Mouse (Mus musculus): ENCODE measurements around the gene Gm11541. TPM values are rescaled to one million over a fixed set of nuclear protein-coding genes. Genes with fewer than 3 reads are reported as not detected.

Gene Gm11541
- not detected for polyA plus RNA-seq (2017; shearing (Covaris generic))

DNA sequence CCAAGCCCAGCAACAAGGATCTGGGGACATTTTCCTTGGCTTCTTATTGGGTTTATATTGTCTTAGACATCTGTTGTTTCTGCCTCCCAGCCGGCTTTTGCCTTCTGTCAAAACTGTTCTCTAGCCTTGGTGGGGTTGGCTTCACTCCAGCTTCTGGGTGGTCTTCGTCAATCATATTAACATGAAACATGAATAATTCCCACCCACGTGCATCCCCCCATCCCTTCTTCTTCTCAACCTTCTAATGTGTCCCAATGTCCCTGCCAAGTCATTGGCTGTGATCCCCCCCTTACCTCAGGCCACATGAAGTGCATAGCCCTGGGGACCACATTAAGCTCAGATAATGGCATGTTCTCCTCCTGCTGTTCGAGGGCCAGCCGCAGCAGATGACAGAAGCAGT is at the start of gene Gm11541:
TSS of gene Gm11541 (minus strand) at position 28 of the 400 bp plus-strand sequence.

DNA sequence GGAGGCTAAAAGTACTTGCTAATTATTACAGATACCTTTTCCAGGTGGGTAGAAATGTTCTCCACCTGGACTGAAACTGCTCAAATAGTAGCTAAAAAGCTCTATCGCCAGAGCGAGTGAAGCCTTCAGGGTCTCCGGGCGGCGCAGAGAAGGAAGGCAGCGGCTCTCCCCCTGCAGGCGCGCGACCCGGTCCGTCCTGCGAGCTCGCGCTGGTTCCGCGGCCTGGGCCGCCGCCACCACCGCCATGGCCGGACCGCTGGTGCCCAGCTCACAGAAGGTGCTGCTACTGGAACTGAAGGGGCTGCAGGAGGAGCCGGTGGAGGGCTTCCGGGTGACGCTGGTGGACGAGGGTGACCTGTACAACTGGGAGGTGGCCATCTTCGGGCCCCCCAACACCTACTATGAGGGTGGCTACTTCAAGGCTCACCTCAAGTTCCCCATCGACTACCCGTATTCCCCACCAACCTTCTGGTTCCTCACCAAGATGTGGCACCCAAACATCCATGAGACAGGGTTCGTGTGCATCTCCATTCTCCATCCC is 37.5 kb upstream of the Gm11541 start, which contains the start of gene Cdc34b:
TSS of gene Cdc34b (plus strand) at position 51 of the 541 bp plus-strand sequence.

DNA sequence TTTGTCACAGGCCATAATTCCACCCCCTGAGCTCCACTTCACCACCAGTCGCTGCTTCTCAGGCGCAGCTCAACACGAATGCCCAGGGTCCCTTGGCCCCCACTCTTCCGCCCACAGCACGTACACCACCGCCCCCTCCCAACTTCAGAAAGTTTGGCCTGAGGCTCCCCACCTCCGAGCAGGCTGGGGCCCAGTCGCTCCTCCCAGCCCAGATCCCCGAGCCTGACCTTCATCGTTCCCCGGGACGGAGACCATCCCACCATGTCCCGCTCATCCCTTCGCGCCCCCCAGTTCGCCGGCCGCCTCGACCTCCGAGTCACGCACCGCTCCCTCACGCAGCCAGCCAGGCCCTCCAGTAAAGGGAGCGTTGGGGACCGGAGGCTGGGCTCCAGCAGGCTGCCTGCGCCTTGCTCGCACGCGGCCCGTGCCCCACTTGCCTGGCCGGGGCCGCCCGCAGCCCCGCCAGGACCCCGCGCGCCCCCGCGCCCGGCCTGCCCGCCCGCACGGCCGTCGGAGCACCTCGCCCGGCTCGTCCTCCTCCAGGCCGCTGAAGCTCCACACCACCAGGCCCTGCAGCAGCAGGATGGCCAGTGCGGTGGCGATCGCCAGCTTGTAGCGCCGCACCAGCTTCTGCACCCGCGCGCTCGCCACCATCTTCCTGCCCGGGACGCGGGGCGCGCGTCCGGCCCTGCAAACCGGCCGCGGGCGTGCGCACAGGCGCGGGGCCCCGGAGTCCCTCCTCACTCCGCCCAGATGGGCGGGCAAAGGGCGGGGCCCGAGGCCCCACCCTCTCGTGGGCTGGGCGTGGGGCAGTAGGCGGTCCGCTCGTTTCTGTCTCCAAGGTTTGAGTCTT is 27.3 kb downstream of the Gm11541 start, which contains the start of gene Xylt2:
TSS of gene Xylt2 (minus strand) at position 762 of the 853 bp plus-strand sequence.

DNA sequence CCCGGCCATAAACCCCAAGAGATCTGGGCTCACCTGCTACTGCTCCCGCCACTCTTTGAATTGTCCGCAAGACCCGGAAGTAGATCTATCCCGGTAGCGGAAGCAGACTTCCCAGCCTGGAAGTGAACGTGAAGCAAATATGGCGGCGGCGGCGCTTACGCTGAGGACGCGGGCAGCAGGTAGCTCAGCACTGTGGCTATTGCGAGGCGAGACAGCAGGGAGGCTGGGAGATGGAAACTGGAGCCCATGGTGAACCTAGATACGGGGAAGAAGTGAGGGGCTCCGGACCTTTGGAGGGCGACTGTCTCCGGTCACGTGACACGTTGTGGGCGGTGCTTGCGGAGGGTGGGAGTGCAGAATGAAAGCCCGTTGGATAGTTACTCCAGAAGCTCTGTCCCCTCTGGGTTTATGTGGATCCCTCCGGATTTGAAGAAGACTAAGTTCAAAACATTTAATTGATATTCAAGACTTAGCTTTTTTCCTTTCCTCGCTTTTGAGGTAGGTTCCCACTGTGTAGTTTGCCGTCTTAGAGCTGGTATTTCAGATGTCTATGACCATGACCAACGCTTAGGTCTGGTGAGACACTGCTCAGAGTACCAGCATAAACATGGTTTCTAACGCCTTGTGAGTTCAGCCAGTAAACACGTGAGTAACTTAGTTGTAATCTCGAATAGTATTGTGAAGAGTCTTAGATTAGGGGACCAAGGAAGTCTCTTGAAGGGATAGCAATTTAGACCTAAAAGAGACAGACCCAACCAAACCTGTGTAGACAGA is 50.4 kb downstream of the Gm11541 start, which contains the start of the genes Mrpl27 and Eme1:
TSS of gene Mrpl27 (plus strand) at position 105 of the 774 bp plus-strand sequence.
TSS of gene Eme1 (minus strand) at position 302 of the 774 bp plus-strand sequence.

Other genes with a start within 250 kb of the Gm11541 start
- 0.04 TPM for gene Cacna1g, start 230.3 kb downstream of the Gm11541 start, polyA plus RNA-seq (2017; shearing (Covaris generic))
- gene Spata20, start 218.3 kb downstream of the Gm11541 start, polyA plus RNA-seq (2017; shearing (Covaris generic)), result not detected
- gene Epn3, start 204.5 kb downstream of the Gm11541 start, polyA plus RNA-seq (2017; shearing (Covaris generic)), result not detected
- gene Mycbpap, start 182.8 kb downstream of the Gm11541 start, polyA plus RNA-seq (2017; shearing (Covaris generic)), result not detected
- gene Rsad1, start 155.2 kb downstream of the Gm11541 start, polyA plus RNA-seq (2017; shearing (Covaris generic)), result 2.2 TPM
- not detected for gene Chad, start 139.5 kb downstream of the Gm11541 start, polyA plus RNA-seq (2017; shearing (Covaris generic))
- gene Acsf2, start 102.6 kb downstream of the Gm11541 start, polyA plus RNA-seq (2017; shearing (Covaris generic)), result 6.8 TPM
- gene Lrrc59, start 74.7 kb downstream of the Gm11541 start, polyA plus RNA-seq (2017; shearing (Covaris generic)), result 66.0 TPM
- 21.9 TPM for gene Mrpl27, start 50.7 kb downstream of the Gm11541 start, polyA plus RNA-seq (2017; shearing (Covaris generic))
- gene Eme1, start 50.5 kb downstream of the Gm11541 start, polyA plus RNA-seq (2017; shearing (Covaris generic)), result 0.40 TPM
- 54.8 TPM for gene Xylt2, start 27.0 kb downstream of the Gm11541 start, polyA plus RNA-seq (2017; shearing (Covaris generic))
- not detected for gene Cdc34b, start 37.3 kb upstream of the Gm11541 start, polyA plus RNA-seq (2017; shearing (Covaris generic))
- not detected for gene Tmem92, start 78.2 kb upstream of the Gm11541 start, polyA plus RNA-seq (2017; shearing (Covaris generic))
- 0.06 TPM for gene Col1a1, start 231.7 kb upstream of the Gm11541 start, polyA plus RNA-seq (2017; shearing (Covaris generic))